Mouse (Mus musculus) right cerebral cortex, postnatal 36 days (tissue): ENCODE data around the gene Ercc1.

Experiments
- DNase-seq, 2 experiments: peaks; one replicate each; pipeline ENCODE4 v3.0.0; 2022; ENCODE audit warnings: low spot score in 2 of 2, mixed read lengths in 1 of 2

Ercc1 gene

GRCm38 (mm10) chr7:19309278-19309883, 35.2 kb upstream of the Ercc1 start:
- DNase-seq: no peak

GRCm38 (mm10) chr7:19309884-19310641, 34.5 kb upstream of the Ercc1 start, which contains the start of gene Fosb:
TSS of gene Fosb (minus strand) at chr7:19310051.
- peak; percentile 94 to 95 for DNase-seq

- no peak for DNase-seq
Observed at GRCm38 (mm10) chr7:19311991-19312390, 32.6 kb upstream of the Ercc1 start.

- DNase-seq: no peak
Observed at GRCm38 (mm10) chr7:19314033-19314432, 30.5 kb upstream of the Ercc1 start.

DNA sequence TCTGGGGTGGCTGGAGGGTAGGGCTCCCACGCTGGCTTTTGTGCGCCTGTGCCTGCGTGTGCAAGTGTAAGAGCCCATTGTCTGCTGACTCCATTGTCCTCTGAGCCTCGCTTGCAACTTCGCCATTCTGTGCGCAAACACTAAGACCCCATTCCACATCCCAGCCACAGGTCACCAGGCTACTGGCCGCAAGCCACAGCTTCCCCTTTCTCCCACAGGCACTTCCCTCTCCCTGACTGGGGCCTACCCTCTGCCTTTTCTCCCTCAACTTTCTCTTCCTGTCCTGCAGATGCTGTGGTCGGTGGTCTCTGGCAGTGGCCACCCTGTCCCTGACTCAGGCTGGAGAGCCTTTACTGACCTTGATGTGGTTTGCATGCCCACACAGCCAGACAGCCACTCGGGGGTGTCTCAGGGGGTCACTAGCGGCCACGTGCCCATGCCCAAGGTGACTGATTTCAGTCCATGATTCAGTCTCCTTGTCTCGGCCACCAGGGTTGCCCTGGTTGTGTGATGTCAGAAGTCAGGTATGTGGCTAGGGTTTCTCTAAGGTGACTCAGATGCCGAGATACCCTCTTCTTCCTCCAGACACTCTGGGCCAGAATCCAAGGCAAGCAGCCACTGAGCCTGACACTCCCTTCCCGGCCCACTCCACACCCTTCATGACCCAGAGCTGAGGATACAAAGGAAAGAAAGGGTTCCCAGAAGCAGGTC, 28.0 kb upstream of the Ercc1 start:
- DNase-seq: no peak

GRCm38 (mm10) chr7:19318201-19318600, 26.4 kb upstream of the Ercc1 start:
- DNase-seq: no peak

GRCm38 (mm10) chr7:19318676-19319075, 25.9 kb upstream of the Ercc1 start:
- DNase-seq: no peak

DNA sequence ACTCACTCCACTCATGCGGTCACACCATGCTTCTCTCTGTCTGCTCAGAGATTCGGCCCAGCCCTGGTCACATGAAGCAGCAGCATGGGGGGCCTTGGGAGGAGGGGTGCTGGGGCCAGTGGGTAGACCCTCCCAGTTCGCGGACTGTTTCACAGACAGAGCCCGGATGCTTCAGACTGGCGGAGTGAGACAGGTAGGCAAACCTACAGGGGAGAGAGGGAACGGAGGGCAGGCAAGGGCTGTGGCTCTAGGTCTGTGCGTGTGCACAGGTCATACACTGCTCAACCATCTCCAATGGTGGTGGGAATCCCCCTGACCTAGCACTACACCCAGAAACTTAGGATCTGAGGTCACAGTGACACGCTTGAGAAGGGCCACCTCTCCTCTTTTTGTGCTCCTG, 25.1 kb upstream of the Ercc1 start:
- DNase-seq: no peak

DNA sequence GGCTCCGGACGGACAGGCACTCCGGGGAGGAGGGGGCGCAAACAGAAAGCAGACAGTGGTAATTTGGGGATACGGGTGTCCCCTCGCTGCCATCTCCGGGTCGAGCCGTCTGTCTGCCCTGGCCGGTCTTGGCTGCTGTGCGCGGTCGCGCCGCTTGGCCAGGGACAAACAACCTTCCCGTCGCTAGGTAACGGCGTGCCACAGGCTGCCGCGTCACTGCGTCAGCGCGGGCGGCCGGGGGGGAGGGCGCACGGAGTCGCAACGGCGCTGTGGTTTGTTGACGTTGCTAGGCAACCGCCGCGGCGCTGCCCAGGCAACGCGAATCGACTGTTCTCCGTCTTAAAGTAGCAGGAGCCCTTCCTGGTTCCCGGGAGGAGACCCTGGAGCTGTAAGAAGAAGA, 24.7 kb upstream of the Ercc1 start:
- peak; percentile 95 for DNase-seq

GRCm38 (mm10) chr7:19320637-19321036, 23.9 kb upstream of the Ercc1 start:
- no peak for DNase-seq

DNA sequence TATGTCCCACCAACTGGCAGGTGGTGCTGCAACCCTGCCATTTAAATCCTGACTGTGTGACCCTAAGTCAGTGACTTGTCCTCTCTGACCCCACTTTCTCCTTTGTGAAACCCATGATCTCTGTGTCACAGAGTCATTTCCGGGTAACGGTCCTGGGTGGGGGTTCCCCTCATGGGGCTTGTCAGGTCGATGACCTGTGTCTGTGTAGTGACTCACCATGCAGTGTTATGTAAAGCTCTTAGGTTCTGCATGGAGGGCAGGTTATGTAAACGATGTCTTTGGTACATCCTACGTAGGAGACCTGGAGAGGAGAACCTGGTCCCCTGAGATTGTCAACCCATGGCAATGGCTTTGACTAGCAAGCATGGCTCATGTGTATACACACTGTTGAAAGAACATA, 23.1 kb upstream of the Ercc1 start:
- no peak for DNase-seq

DNA sequence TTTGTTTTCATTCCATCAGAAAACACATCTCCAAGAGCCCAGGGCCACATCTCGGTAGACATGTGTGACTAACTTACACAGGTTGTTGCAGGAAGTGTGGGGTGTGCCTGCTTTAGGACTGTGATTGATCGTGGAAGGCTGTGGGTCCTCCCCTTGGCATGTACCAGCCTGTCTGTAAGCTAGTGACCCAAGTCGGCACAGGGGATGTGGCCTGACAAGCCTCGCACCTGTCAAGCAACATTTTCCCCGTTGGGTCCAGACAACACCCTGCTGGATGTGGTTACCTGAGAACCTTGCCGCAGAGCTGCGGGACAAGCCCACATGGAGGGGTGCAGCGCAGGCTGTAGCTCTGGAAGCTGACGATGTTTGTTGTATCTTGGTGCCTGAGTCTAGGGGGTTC, 22.1 kb upstream of the Ercc1 start:
- no peak for DNase-seq

DNA sequence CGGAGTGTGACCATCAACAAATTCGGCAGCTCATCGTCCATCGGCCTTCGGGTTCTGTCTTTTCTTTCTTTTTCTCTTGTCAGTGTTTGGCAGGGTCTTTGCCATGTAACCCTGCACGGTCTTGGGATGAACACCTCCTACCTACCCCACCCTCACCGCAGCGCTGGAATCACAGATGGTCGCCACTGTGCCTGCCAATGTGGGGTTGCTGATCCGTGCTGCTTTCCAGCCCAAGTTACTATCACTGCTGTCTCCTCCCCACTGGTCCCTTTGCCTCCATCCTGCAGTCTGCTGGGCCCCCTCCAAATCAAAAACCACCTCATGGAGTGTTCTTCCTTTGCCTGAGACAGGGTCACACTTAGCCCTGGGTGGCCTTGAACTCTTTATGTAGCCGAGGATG, 20.4 kb upstream of the Ercc1 start:
- no peak for DNase-seq

- no peak for DNase-seq
Observed at GRCm38 (mm10) chr7:19325262-19326199, 19.0 kb upstream of the Ercc1 start.

GRCm38 (mm10) chr7:19326359-19326758, 18.2 kb upstream of the Ercc1 start:
- peak; percentile 67 to 69 for DNase-seq

DNA sequence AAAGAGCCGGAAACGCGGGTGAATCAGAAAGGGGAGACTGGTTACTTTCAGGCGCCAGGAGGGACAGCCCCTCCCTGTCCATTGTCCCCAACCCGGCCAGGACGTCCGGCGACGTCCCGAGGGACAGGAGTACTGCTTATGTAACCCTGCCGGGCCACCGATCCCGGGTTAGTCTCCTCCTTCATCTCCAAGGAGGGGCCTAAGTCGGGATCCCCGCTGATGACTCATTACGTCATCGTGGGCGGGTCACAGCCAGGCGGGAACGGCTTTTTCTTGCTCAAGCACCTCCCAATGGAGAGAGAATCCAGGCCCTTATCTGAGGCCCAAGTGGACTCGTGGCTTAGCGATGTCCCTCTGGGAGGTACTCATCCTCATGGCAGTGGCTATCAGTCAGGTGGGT, 17.4 kb upstream of the Ercc1 start:
- peak; percentile 81 to 87 for DNase-seq

GRCm38 (mm10) chr7:19327782-19328181, 16.8 kb upstream of the Ercc1 start:
- DNase-seq: no peak

- no peak for DNase-seq
Observed at GRCm38 (mm10) chr7:19328425-19328824, 16.2 kb upstream of the Ercc1 start.

DNA sequence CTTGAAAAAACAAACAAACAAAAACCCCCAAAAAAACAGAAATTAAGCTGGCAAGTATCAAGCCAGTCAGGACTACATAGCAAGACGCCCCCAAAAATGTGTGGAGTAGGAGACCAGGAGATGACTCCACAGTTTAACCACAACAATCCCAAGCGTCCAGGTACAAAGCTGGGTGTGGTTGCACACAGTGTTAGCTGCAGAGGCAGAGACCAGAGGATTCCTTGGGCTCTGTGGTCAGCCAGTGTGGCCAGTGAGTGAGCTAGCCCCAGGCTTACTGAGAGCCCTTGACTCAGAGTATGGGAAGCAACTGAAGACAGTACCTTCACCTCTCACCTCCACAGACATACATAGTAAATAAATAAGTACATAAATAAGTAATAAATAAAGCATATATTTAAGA, 12.7 kb upstream of the Ercc1 start:
- DNase-seq: no peak

DNA sequence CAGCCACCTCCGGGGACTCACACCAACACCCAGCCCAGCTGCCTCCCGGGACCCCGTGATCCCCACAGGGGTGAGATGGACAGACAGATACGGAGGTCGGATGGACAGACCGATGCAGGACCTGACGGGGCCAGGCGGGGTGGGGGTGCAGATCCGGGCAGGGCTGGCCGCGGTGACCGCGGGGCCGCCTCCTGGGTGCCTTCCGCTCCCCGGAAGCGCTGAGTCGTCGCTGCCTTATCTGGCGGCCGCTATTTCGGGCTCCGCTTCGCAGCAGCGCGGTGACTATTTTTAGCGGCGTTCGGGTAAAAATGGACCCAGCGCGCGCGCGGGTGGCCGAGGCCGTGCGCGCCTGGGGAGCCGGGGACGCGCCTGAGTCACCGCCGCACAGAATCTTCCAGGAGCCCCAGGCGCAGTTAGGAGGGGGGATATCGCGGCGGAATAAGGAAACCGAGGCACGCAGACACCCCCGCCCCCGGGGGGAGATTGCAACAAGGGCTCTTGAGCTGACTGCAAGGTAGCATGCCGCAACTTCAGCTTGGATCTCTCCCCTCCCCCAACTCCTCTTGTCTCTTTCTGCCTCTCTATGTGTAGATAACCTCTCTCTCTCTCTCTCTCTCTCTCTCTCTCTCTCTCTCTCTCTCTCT, 11.7 kb upstream of the Ercc1 start:
- DNase-seq: peak; percentile 85 to 88

- DNase-seq: no peak
Observed at GRCm38 (mm10) chr7:19335583-19335982, 9.0 kb upstream of the Ercc1 start.
